Comparison of ENCODE assay signal across 27 mouse cellular contexts in the genomic region with DNA sequence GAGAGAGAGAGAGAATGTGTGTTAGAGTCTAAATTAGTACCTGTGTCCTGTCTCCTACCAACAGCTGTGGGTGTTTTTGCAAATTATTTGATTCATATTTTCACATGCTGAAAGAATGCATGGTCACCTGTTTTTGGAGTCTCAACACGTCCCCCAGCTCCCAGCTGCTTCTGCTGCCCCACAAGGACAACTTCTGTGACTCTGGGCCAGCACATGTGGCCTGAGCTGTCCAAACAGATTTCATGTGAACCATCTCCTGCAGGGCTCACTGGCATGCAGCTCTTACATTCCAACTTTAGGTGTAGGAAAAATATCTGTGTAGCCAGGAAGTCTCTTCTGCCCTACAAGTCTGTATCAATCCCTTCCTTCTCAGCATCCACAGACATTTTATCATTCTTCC. TPM values are rescaled to one million over a fixed set of nuclear protein-coding genes. Genes with fewer than 3 reads are reported as not detected.
DNase-seq lines count a peak whose midpoint lies in the region; ATAC-seq lines count a peak whose summit lies in the region.
"Had no signal": no experiment of that assay in that cellular context is flagged by ENCODE, and none has a peak within 500 bp of the region (broad histone marks: within the 10 kb centered on the region; RNA-seq: fewer than 3 reads in every experiment).

No protein-coding gene starts in this region.

- no peaks in the 10 kb centered on the region for H3K27me3 ChIP-seq in heart, embryonic 11.5 days (ENCODE audit: control insufficient read depth, insufficient read depth, low read length)
- no peaks in the 10 kb centered on the region for H3K27me3 ChIP-seq in heart, embryonic 16.5 days (ENCODE audit: control insufficient read depth, insufficient read depth, low read length)
- H3K27me3 ChIP-seq in hindbrain, embryonic 14.5 days (ENCODE audit: control insufficient read depth, insufficient read depth, low read length) = no peaks in the 10 kb centered on the region
- H3K27me3 ChIP-seq: midbrain, embryonic 13.5 days; neural tube, embryonic 15.5 days; stomach, embryonic 15.5 days had no signal

- H3K9ac ChIP-seq in heart, embryonic 11.5 days (ENCODE audit: low read depth, low read length) = no peak overlapping the region
- no peak overlapping the region; the same call in 1 of the 2 replicates for H3K9ac ChIP-seq in heart, embryonic 16.5 days (ENCODE audit: low read length)
- no peak overlapping the region for H3K9ac ChIP-seq in hindbrain, embryonic 14.5 days
- H3K9ac ChIP-seq: embryonic facial prominence, embryonic 13.5 days; forebrain, embryonic 13.5 days; hindbrain, embryonic 13.5 days; liver, embryonic 14.5 days; midbrain, embryonic 13.5 days; neural tube, embryonic 15.5 days; stomach, embryonic 15.5 days had no signal

- H3K4me3 ChIP-seq in heart, embryonic 11.5 days (ENCODE audit: low read depth, low read length) = no peak overlapping the region
- H3K4me3 ChIP-seq in heart, embryonic 16.5 days (ENCODE audit: low read length) = no peak overlapping the region
- no peak overlapping the region for H3K4me3 ChIP-seq in hindbrain, embryonic 14.5 days (replicated peaks; ENCODE audit: low read length)
- H3K4me3 ChIP-seq: embryonic facial prominence, embryonic 13.5 days; forebrain, embryonic 13.5 days; hindbrain, embryonic 13.5 days; midbrain, embryonic 13.5 days; neural tube, embryonic 15.5 days; stomach, embryonic 15.5 days had no signal

- WGBS in heart, embryonic 11.5 days (ENCODE audit: insufficient replicate concordance) = 21% methylated on average over 1 of the region's 1 CpGs
- 33% methylated on average over 1 of the region's 1 CpGs for WGBS in heart, embryonic 16.5 days
- WGBS in hindbrain, embryonic 14.5 days = 60% methylated on average over 1 of the region's 1 CpGs

- peaks cover 27% of the 10 kb centered on the region for H3K4me1 ChIP-seq in heart, embryonic 11.5 days (ENCODE audit: control insufficient read depth, insufficient read depth, low read length)
- H3K4me1 ChIP-seq in heart, embryonic 16.5 days (ENCODE audit: control insufficient read depth, insufficient read depth, low read length) = peaks cover 29% of the 10 kb centered on the region
- H3K4me1 ChIP-seq in hindbrain, embryonic 14.5 days (replicated peaks; ENCODE audit: control insufficient read depth, insufficient read depth, low read length) = no peaks in the 10 kb centered on the region
- H3K4me1 ChIP-seq: neural tube, embryonic 15.5 days had no signal

- H3K9me3 ChIP-seq in heart, embryonic 11.5 days (replicated peaks; ENCODE audit: control insufficient read depth, low read length) = no peaks in the 10 kb centered on the region
- H3K9me3 ChIP-seq in heart, embryonic 16.5 days (replicated peaks; ENCODE audit: control insufficient read depth, low read length) = no peaks in the 10 kb centered on the region
- no peaks in the 10 kb centered on the region for H3K9me3 ChIP-seq in hindbrain, embryonic 14.5 days (ENCODE audit: control insufficient read depth, low read length)
- H3K9me3 ChIP-seq: embryonic facial prominence, embryonic 13.5 days; forebrain, embryonic 13.5 days; hindbrain, embryonic 13.5 days; midbrain, embryonic 13.5 days; neural tube, embryonic 15.5 days; stomach, embryonic 15.5 days had no signal

- H3K36me3 ChIP-seq in heart, embryonic 11.5 days (ENCODE audit: control insufficient read depth, insufficient read depth, low read length) = no peaks in the 10 kb centered on the region
- no peaks in the 10 kb centered on the region for H3K36me3 ChIP-seq in heart, embryonic 16.5 days (ENCODE audit: control insufficient read depth, insufficient read depth)
- H3K36me3 ChIP-seq in hindbrain, embryonic 14.5 days (replicated peaks; ENCODE audit: control insufficient read depth, insufficient read depth) = no peaks in the 10 kb centered on the region
- H3K36me3 ChIP-seq: embryonic facial prominence, embryonic 13.5 days; hindbrain, embryonic 13.5 days; midbrain, embryonic 13.5 days; neural tube, embryonic 15.5 days; stomach, embryonic 15.5 days had no signal

- ATAC-seq in heart, embryonic 11.5 days (replicated peaks; ENCODE audit: insufficient number of reproducible peaks, low FRiP score, low TSS enrichment) = no peak
- ATAC-seq in heart, embryonic 16.5 days (replicated peaks; ENCODE audit: extremely low read depth, insufficient read depth, low FRiP score) = no peak
- no peak for ATAC-seq in hindbrain, embryonic 14.5 days (ENCODE audit: low FRiP score)
- ATAC-seq: forebrain, embryonic 13.5 days; intestine, postnatal 0 days; midbrain, embryonic 13.5 days had no signal

- intact Hi-C loops in heart, postnatal 36 days (cut with DNase I) = no loop called here

- peak overlapping the region; percentile 57; the same call in 1 of the 2 replicates for H3K27ac ChIP-seq in heart, embryonic 11.5 days (ENCODE audit: low read depth, low read length)
- H3K27ac ChIP-seq in heart, embryonic 16.5 days (ENCODE audit: low read length) = peak overlapping the region; percentile 78
- H3K27ac ChIP-seq in hindbrain, embryonic 14.5 days = no peak overlapping the region
- H3K27ac ChIP-seq: embryonic facial prominence, embryonic 13.5 days; forebrain, embryonic 13.5 days; hindbrain, embryonic 13.5 days; liver, embryonic 14.5 days; macrophage; midbrain, embryonic 13.5 days; neural tube, embryonic 15.5 days; stomach, embryonic 15.5 days had no signal

- no peak overlapping the region for H3K4me2 ChIP-seq in heart, embryonic 11.5 days
- peak overlapping the region; percentile 12; the same call in 1 of the 2 replicates for H3K4me2 ChIP-seq in heart, embryonic 16.5 days (ENCODE audit: low read depth, low read length)
- no peak overlapping the region for H3K4me2 ChIP-seq in hindbrain, embryonic 14.5 days (replicated peaks)
- H3K4me2 ChIP-seq: embryonic facial prominence, embryonic 13.5 days; forebrain, embryonic 13.5 days; hindbrain, embryonic 13.5 days; midbrain, embryonic 13.5 days; neural tube, embryonic 15.5 days; stomach, embryonic 15.5 days had no signal

- DNase-seq in heart, postnatal 36 days = no peak
- DNase-seq in heart, postnatal 4 days = no peak
- peak; percentile 27 for DNase-seq in fibroblast of lung, adult 2 months (ENCODE audit: low read depth)
- DNase-seq in hindbrain, embryonic 14.5 days (ENCODE audit: low spot score) = no peak
- DNase-seq: adrenal gland, postnatal 10 days; cerebellum, adult 11-12 months; cerebellum, adult 9-11 months; embryo, embryonic 11 days; gastrocnemius, postnatal 25 days; kidney, postnatal 14 days; layer of hippocampus, adult 9-11 months; liver; lung, adult 2 months; lung, postnatal 10 days; retina, postnatal 1 day; right cerebral cortex, postnatal 14 days had no signal

RNA-seq across cellular contexts. Expression of a gene that starts 51.4 kb away (rescaled TPM):
- 42.2 and 48.9 TPM in 2 replicates for polyA plus RNA-seq in heart, embryonic 11.5 days (2014; fragmentation: Nextera tagmentation; extraction: Ambion mirVana)
- total RNA-seq in heart, postnatal 36 days (2021) = 100 to 1,000 TPM; 505 to 575 TPM
- polyA plus RNA-seq in heart, embryonic 16.5 days (2015; fragmentation: Nextera tagmentation; extraction: Ambion mirVana) = 45.0 and 47.0 TPM in 2 replicates
- 100 to 1,000 TPM; 140 to 147 TPM for total RNA-seq in heart, postnatal 4 days (2021)
- 58.9 and 61.6 TPM in 2 replicates for polyA plus RNA-seq in hindbrain, embryonic 14.5 days (2014; fragmentation: Nextera tagmentation; extraction: Ambion mirVana)

RNA-seq across cellular contexts. Expression of a gene that starts 55.7 kb away (rescaled TPM):
- polyA plus RNA-seq in heart, embryonic 11.5 days (2014; fragmentation: Nextera tagmentation; extraction: Ambion mirVana) = 137 and 146 TPM in 2 replicates
- total RNA-seq in heart, postnatal 36 days (2021) = 10 to 100 TPM; 44.5 to 47.6 TPM
- polyA plus RNA-seq in heart, embryonic 16.5 days (2015; fragmentation: Nextera tagmentation; extraction: Ambion mirVana) = 123 and 132 TPM in 2 replicates
- total RNA-seq in heart, postnatal 4 days (2021) = 10 to 100 TPM; 70.1 to 76.5 TPM
- polyA plus RNA-seq in hindbrain, embryonic 14.5 days (2014; fragmentation: Nextera tagmentation; extraction: Ambion mirVana) = 96.7 and 99.6 TPM in 2 replicates
